Comparison of ENCODE assay signal across 10 mouse cellular contexts in genomic region chr3:135610221-135610620, GRCm38 (mm10).
DNase-seq lines count a peak whose midpoint lies in the region; ATAC-seq lines count a peak whose summit lies in the region.
"Had no signal": no experiment of that assay in that cellular context is flagged by ENCODE, and none has a peak within 500 bp of the region (broad histone marks: within the 10 kb centered on the region; RNA-seq: fewer than 3 reads in every experiment).

No protein-coding gene starts in this region.

- DNase-seq in hindbrain, embryonic 11.5 days (ENCODE audit: low spot score) = no peak
- DNase-seq in brain, embryonic 18.5 days (ENCODE audit: low read depth, low spot score) = peak; percentile 45
- peak; percentile 75 for DNase-seq in layer of hippocampus, adult 9-11 months
- peak; percentile 69 to 78 for DNase-seq in right cerebral cortex, adult 2 months (ENCODE audit: low spot score in 2 of 2)
- no peak for DNase-seq in spleen, adult 12 weeks (ENCODE audit: low spot score)
- no peak for DNase-seq in kidney, postnatal 36 days
- no peak for DNase-seq in embryo, embryonic 10 days (ENCODE audit: low spot score)
- DNase-seq: liver, embryonic 13.5 days had no signal

- no peaks in the 10 kb centered on the region for H3K27me3 ChIP-seq in hindbrain, embryonic 13.5 days
- H3K27me3 ChIP-seq in hindbrain, embryonic 11.5 days (ENCODE audit: control insufficient read depth, insufficient read depth, low read length) = no peaks in the 10 kb centered on the region
- H3K27me3 ChIP-seq: heart, embryonic 12.5 days; liver, embryonic 13.5 days had no signal

- no peak overlapping the region for H3K4me3 ChIP-seq in hindbrain, embryonic 13.5 days
- H3K4me3 ChIP-seq in hindbrain, embryonic 11.5 days (ENCODE audit: low read depth, low read length) = no peak overlapping the region
- H3K4me3 ChIP-seq: heart, embryonic 12.5 days; liver, embryonic 13.5 days had no signal

- peaks cover 57% of the 10 kb centered on the region for H3K36me3 ChIP-seq in hindbrain, embryonic 13.5 days
- H3K36me3 ChIP-seq in hindbrain, embryonic 11.5 days (ENCODE audit: control insufficient read depth, insufficient read depth, low read length) = no peaks in the 10 kb centered on the region

- WGBS in hindbrain, embryonic 13.5 days = 53% methylated on average over 3 of the region's 3 CpGs
- WGBS in hindbrain, embryonic 11.5 days = 62% methylated on average over 3 of the region's 3 CpGs

- peaks cover 7% of the 10 kb centered on the region; the same call in 1 of the 2 replicates for H3K4me1 ChIP-seq in hindbrain, embryonic 13.5 days (replicated peaks)
- H3K4me1 ChIP-seq in hindbrain, embryonic 11.5 days (replicated peaks; ENCODE audit: control insufficient read depth, insufficient read depth, low read length) = no peaks in the 10 kb centered on the region

- H3K27ac ChIP-seq in hindbrain, embryonic 13.5 days = peak overlapping the region; percentile 30; the same call in 1 of the 2 replicates
- H3K27ac ChIP-seq in hindbrain, embryonic 11.5 days (ENCODE audit: low read depth, low read length) = no peak overlapping the region
- H3K27ac ChIP-seq: liver, embryonic 13.5 days had no signal

- no peaks in the 10 kb centered on the region for H3K9me3 ChIP-seq in hindbrain, embryonic 13.5 days
- H3K9me3 ChIP-seq in hindbrain, embryonic 11.5 days (ENCODE audit: control insufficient read depth, low read length) = no peaks in the 10 kb centered on the region
- H3K9me3 ChIP-seq: heart, embryonic 12.5 days; liver, embryonic 13.5 days had no signal

- H3K4me2 ChIP-seq in hindbrain, embryonic 13.5 days = no peak overlapping the region
- H3K4me2 ChIP-seq in hindbrain, embryonic 11.5 days (replicated peaks; ENCODE audit: low read depth, low read length) = no peak overlapping the region
- H3K4me2 ChIP-seq: heart, embryonic 12.5 days; liver, embryonic 13.5 days had no signal

- no peak overlapping the region for H3K9ac ChIP-seq in hindbrain, embryonic 13.5 days
- H3K9ac ChIP-seq in hindbrain, embryonic 11.5 days (ENCODE audit: low read depth, low read length) = no peak overlapping the region
- H3K9ac ChIP-seq: heart, embryonic 12.5 days; liver, embryonic 13.5 days had no signal

- ATAC-seq in hindbrain, embryonic 13.5 days (ENCODE audit: low FRiP score) = peak; percentile 49; the same call in 1 of the 2 replicates
- no peak for ATAC-seq in hindbrain, embryonic 11.5 days (ENCODE audit: low FRiP score)

Comparison
In these comparisons a context has a peak if more than half of its experiments do, and no peak if none do; other contexts are left out.
1. DNase-seq: peak in brain, embryonic 18.5 days (single experiment), layer of hippocampus, adult 9-11 months (single experiment) and right cerebral cortex, adult 2 months (2 of 2); none in hindbrain, embryonic 11.5 days (single experiment), spleen, adult 12 weeks (single experiment), kidney, postnatal 36 days (0 of 2) and embryo, embryonic 10 days (single experiment).